Mouse (Mus musculus): ENCODE results near the gene Ikbkg.
"Not testable (repeated sequence)": the region's sequence is repeated elsewhere in the genome, so short reads cannot be mapped to it uniquely, and the experiment has no call there.

Ikbkg gene

GRCm38 (mm10) chrX:74451157-74451912, 58.2 kb downstream of the Ikbkg start:
- DNase-seq (ENCODE audit: extremely low spot score, low spot score), result no peak

- DNase-seq (ENCODE audit: extremely low spot score, low spot score), result no peak
These were observed 59.7 kb downstream of the Ikbkg start for GRCm38 (mm10) chrX:74452773-74453172.

GRCm38 (mm10) chrX:74481349-74481885, 88.3 kb downstream of the Ikbkg start, which contains the start of gene Gm6880:
Gene Gm6880 (minus strand): TSS chrX:74481399.
- DNase-seq (ENCODE audit: extremely low spot score, low spot score), result not testable (repeated sequence)

- no peak for DNase-seq (ENCODE audit: extremely low spot score, low spot score)
These were observed 104.0 kb downstream of the Ikbkg start for GRCm38 (mm10) chrX:74497131-74497530.
